Mouse (Mus musculus): ENCODE data around the gene Pla2g1b. TPM values are rescaled to one million over a fixed set of nuclear protein-coding genes. Genes with fewer than 3 reads are reported as not detected.

Gene Pla2g1b
- polyA plus RNA-seq, 1 experiment from 2014 or later: not detected

Other genes with a start within 250 kb of the Pla2g1b start
- gene Pop5, start 230.4 kb upstream of the Pla2g1b start, polyA plus RNA-seq (2016; fragmentation: Nextera tagmentation; extraction: Ambion mirVana): 90.5 and 97.1 TPM in 2 replicates
- gene Rnf10, start 193.4 kb upstream of the Pla2g1b start, polyA plus RNA-seq (2016; fragmentation: Nextera tagmentation; extraction: Ambion mirVana): 187 and 195 TPM in 2 replicates
- gene Coq5, start 186.6 kb upstream of the Pla2g1b start, polyA plus RNA-seq (2016; fragmentation: Nextera tagmentation; extraction: Ambion mirVana): 54.3 and 57.1 TPM in 2 replicates
- gene Dynll1, start 165.3 kb upstream of the Pla2g1b start, polyA plus RNA-seq (2016; fragmentation: Nextera tagmentation; extraction: Ambion mirVana): 1,436 and 1,463 TPM in 2 replicates
- gene Srsf9, start 139.1 kb upstream of the Pla2g1b start, polyA plus RNA-seq (2016; fragmentation: Nextera tagmentation; extraction: Ambion mirVana): 353 and 383 TPM in 2 replicates
- 41.5 and 42.1 TPM in 2 replicates for gene Gatc, start 125.1 kb upstream of the Pla2g1b start, polyA plus RNA-seq (2016; fragmentation: Nextera tagmentation; extraction: Ambion mirVana)
- gene Triap1, start 125.0 kb upstream of the Pla2g1b start, polyA plus RNA-seq (2016; fragmentation: Nextera tagmentation; extraction: Ambion mirVana): 54.5 and 55.6 TPM in 2 replicates
- 728 and 759 TPM in 2 replicates for gene Cox6a1, start 117.3 kb upstream of the Pla2g1b start, polyA plus RNA-seq (2016; fragmentation: Nextera tagmentation; extraction: Ambion mirVana)
- 161 and 182 TPM in 2 replicates for gene Msi1, start 36.7 kb upstream of the Pla2g1b start, polyA plus RNA-seq (2016; fragmentation: Nextera tagmentation; extraction: Ambion mirVana)
- 20.0 and 23.2 TPM in 2 replicates for gene Sirt4, start 18.5 kb downstream of the Pla2g1b start, polyA plus RNA-seq (2016; fragmentation: Nextera tagmentation; extraction: Ambion mirVana)
- 24.6 and 25.3 TPM in 2 replicates for gene Pxn, start 40.4 kb downstream of the Pla2g1b start, polyA plus RNA-seq (2016; fragmentation: Nextera tagmentation; extraction: Ambion mirVana)
- 860 and 944 TPM in 2 replicates for gene Rplp0, start 93.2 kb downstream of the Pla2g1b start, polyA plus RNA-seq (2016; fragmentation: Nextera tagmentation; extraction: Ambion mirVana)
- 60.4 and 67.4 TPM in 2 replicates for gene Gcn1l1, start 99.0 kb downstream of the Pla2g1b start, polyA plus RNA-seq (2016; fragmentation: Nextera tagmentation; extraction: Ambion mirVana)
- 16.1 and 16.7 TPM in 2 replicates for gene Rab35, start 165.6 kb downstream of the Pla2g1b start, polyA plus RNA-seq (2016; fragmentation: Nextera tagmentation; extraction: Ambion mirVana)

Measured in forebrain, embryonic 12.5 days (tissue).